Mouse (Mus musculus) fat pad, adult 2 months (tissue): ENCODE data around the gene Rsad1.

Experiments used
- DNase-seq: peaks from one replicate; pipeline ENCODE4 v3.0.0-alpha.2; 2011; ENCODE audit warnings: low read depth, low spot score; ENCODE audit errors: extremely low read depth

Gene Rsad1

GRCm38 (mm10) chr11:94495415-94495814 is 53.6 kb downstream of the Rsad1 start:
- no peak for DNase-seq

GRCm38 (mm10) chr11:94491749-94492099 is 57.3 kb downstream of the Rsad1 start:
- DNase-seq, result no peak

GRCm38 (mm10) chr11:94491035-94491748 is 57.9 kb downstream of the Rsad1 start:
- DNase-seq, result no peak
